Mouse (Mus musculus) cerebellum, adult 2 months (tissue): ENCODE measurements around the gene Notch1. TPM values are rescaled to one million over a fixed set of nuclear protein-coding genes. Genes with fewer than 3 reads are reported as not detected.

Source experiments
- DNase-seq, 2 experiments: peaks; one replicate each; pipeline ENCODE4 v3.0.0; 2021
- H3K27ac ChIP-seq: fragments of 200-500 bp; 2 replicates; pipeline ENCODE4 v1.5.1; 2012; ENCODE audit warnings: low read length, control low read depth, inconsistent platforms; ENCODE audit not compliant: insufficient read depth
- H3K27me3 ChIP-seq: fragments of 200-500 bp; 2 replicates; pipeline ENCODE4 v1.6.1; 2012; ENCODE audit warnings: inconsistent platforms, mild to moderate bottlenecking, low read length, moderate library complexity; ENCODE audit not compliant: control insufficient read depth, insufficient read depth
- H3K4me1 ChIP-seq: fragments of 200-500 bp; 2 replicates; pipeline ENCODE4 v1.6.1; 2011; ENCODE audit warnings: low read length; ENCODE audit not compliant: control insufficient read depth, insufficient read depth
- H3K4me3 ChIP-seq: fragments of 200-500 bp; replicated peaks from 2 replicates; pipeline ENCODE3; 2011; ENCODE audit warnings: mild to moderate bottlenecking, low read depth, low read length, control low read depth; ENCODE audit not compliant: insufficient read depth
- CTCF ChIP-seq: fragments of 200-500 bp; IDR thresholded peaks from 2 replicates; pipeline ENCODE4 v1.5.1; 2011; ENCODE audit warnings: low read depth, mild to moderate bottlenecking, control low read depth, low read length, moderate library complexity, borderline replicate concordance; ENCODE audit not compliant: insufficient read depth
- POLR2A ChIP-seq: fragments of 200-500 bp; IDR thresholded peaks from 2 replicates; pipeline ENCODE4 v1.6.1; 2011; ENCODE audit warnings: low read length, control low read depth, borderline replicate concordance; ENCODE audit not compliant: insufficient read depth
- WGBS: fragments of 180-500 bp; shearing (Covaris S2); methylation state at CpG from one replicate; pipeline ENCODE4 v1.1.7; 2018; 5-methylcytosine and 5-hydroxymethylcytosine counted together
- polyA plus RNA-seq: library from polyadenylated mRNA; depleted of rRNA; stranded (reverse); fragments of >200 nt; gene quantifications from 2 replicates; pipeline ENCODE4 v1.2.3, GENCODE M21; 2012

Notch1 gene
- polyA plus RNA-seq, 1 experiment: 10.5 TPM

- WGBS: 68% methylated on average over 4 of the region's 4 CpGs
- TF ChIP-seq POLR2A (no peak), CTCF (no peak)
- Histone ChIP-seq H3K4me1 (peaks cover 3% of the 10 kb centered on the region; the same call in 1 of the 2 replicates), H3K27ac (no peak overlapping the region), H3K4me3 (no peak overlapping the region), H3K27me3 (no peaks in the 10 kb centered on the region)
- DNase-seq: no peak
Observed at GRCm38 (mm10) chr2:26490760-26491301, 25.6 kb downstream of the Notch1 start.

GRCm38 (mm10) chr2:26488535-26489135 is 27.8 kb downstream of the Notch1 start:
- no peak for DNase-seq
- H3K4me3 ChIP-seq: no peak overlapping the region
- no peaks in the 10 kb centered on the region for H3K27me3 ChIP-seq
- no peak for TF ChIP-seq POLR2A
- TF ChIP-seq CTCF: no peak
- peaks cover 3% of the 10 kb centered on the region; the same call in 1 of the 2 replicates for H3K4me1 ChIP-seq
- H3K27ac ChIP-seq: no peak overlapping the region
- WGBS: 48% methylated on average over 9 of the region's 9 CpGs

GRCm38 (mm10) chr2:26487322-26488021 is 29.0 kb downstream of the Notch1 start:
- no peak overlapping the region for H3K4me3 ChIP-seq
- 11% methylated on average over 18 of the region's 18 CpGs for WGBS

GRCm38 (mm10) chr2:26486835-26487321 is 29.6 kb downstream of the Notch1 start:
- H3K4me3 ChIP-seq: no peak overlapping the region
- no peak for DNase-seq
- TF ChIP-seq CTCF: no peak
- no peak for TF ChIP-seq POLR2A
- WGBS: 32% methylated on average over 3 of the region's 3 CpGs
- peaks cover 3% of the 10 kb centered on the region; the same call in 1 of the 2 replicates for H3K4me1 ChIP-seq
- no peaks in the 10 kb centered on the region for H3K27me3 ChIP-seq
- H3K27ac ChIP-seq: no peak overlapping the region

More at GRCm38 (mm10) chr2:26487322-26488021, 29.0 kb downstream of the Notch1 start:
- TF ChIP-seq CTCF: no peak
- no peak for TF ChIP-seq POLR2A
- Histone ChIP-seq H3K27ac (peak overlapping the region; percentile 59; the same call in 1 of the 2 replicates), H3K4me1 (peaks cover 3% of the 10 kb centered on the region; the same call in 1 of the 2 replicates), H3K27me3 (no peaks in the 10 kb centered on the region)
- peak; percentile 37 to 58 for DNase-seq

- WGBS: 35% methylated on average over 5 of the region's 5 CpGs
- no peak for DNase-seq
- no peaks in the 10 kb centered on the region for H3K27me3 ChIP-seq
- TF ChIP-seq CTCF (no peak), POLR2A (no peak)
- peak overlapping the region; percentile 23; the same call in 1 of the 2 replicates for H3K27ac ChIP-seq
- no peak overlapping the region for H3K4me3 ChIP-seq
- H3K4me1 ChIP-seq: peaks cover 3% of the 10 kb centered on the region; the same call in 1 of the 2 replicates
Observed at GRCm38 (mm10) chr2:26486264-26486810, 30.1 kb downstream of the Notch1 start.

- peak overlapping the region; percentile 23; the same call in 1 of the 2 replicates for H3K27ac ChIP-seq
- TF ChIP-seq POLR2A: no peak
- no peak for TF ChIP-seq CTCF
- H3K4me1 ChIP-seq: peaks cover 3% of the 10 kb centered on the region; the same call in 1 of the 2 replicates
- WGBS: 59% methylated on average over 7 of the region's 7 CpGs
- no peaks in the 10 kb centered on the region for H3K27me3 ChIP-seq
- H3K4me3 ChIP-seq: no peak overlapping the region
- DNase-seq: no peak
Observed at GRCm38 (mm10) chr2:26485710-26486109, 30.8 kb downstream of the Notch1 start.

- TF ChIP-seq POLR2A (no peak), CTCF (no peak)
- no peak overlapping the region for H3K27ac ChIP-seq
- H3K27me3 ChIP-seq: no peaks in the 10 kb centered on the region
- no peak for DNase-seq
- 50% methylated on average over 9 of the region's 9 CpGs for WGBS
- H3K4me1 ChIP-seq: peaks cover 3% of the 10 kb centered on the region; the same call in 1 of the 2 replicates
- H3K4me3 ChIP-seq: no peak overlapping the region
Observed at GRCm38 (mm10) chr2:26485278-26485677, 31.2 kb downstream of the Notch1 start.
